Mouse (Mus musculus) liver, embryonic 14.5 days (tissue): ENCODE data around the gene Rnf115. TPM values are rescaled to one million over a fixed set of nuclear protein-coding genes. Genes with fewer than 3 reads are reported as not detected.
A peak's percentile ranks its signal among the peaks of the same experiment; 100 is the strongest.

Source experiments
- ATAC-seq: fragments of 200-750 bp; cut with Nextera tagmentation; 2 replicates; pipeline ENCODE4 v1.8.0; 2017; ENCODE audit warnings: moderate number of reproducible peaks, mild to moderate bottlenecking, moderate library complexity; ENCODE audit not compliant: insufficient read depth
- DNase-seq, 3 experiments: peaks; one replicate each; pipeline ENCODE4 v3.0.0-alpha.2; 2012 to 2013; ENCODE audit warnings: low read depth in 3 of 3, low spot score in 3 of 3
- H3K27ac ChIP-seq: fragments of 300-500 bp; sonication (generic); 2 replicates; pipeline ENCODE4 v1.5.1; 2014; ENCODE audit warnings: moderate library complexity, mild to moderate bottlenecking, control low read depth, inconsistent platforms
- H3K27me3 ChIP-seq: fragments of 300-500 bp; sonication (generic); 2 replicates; pipeline ENCODE4 v1.6.1; 2014; ENCODE audit warnings: mild to moderate bottlenecking, low read length, moderate library complexity; ENCODE audit not compliant: control insufficient read depth, insufficient read depth
- H3K36me3 ChIP-seq: fragments of 300-500 bp; sonication (generic); replicated peaks from 2 replicates; pipeline ENCODE4 v1.6.1; 2014; ENCODE audit warnings: low read depth; ENCODE audit not compliant: control insufficient read depth, insufficient read depth
- H3K4me1 ChIP-seq, 2 experiments: fragments of 200-500 bp in 1 of 2; fragments of 300-500 bp in 1 of 2; sonication (generic) in 1 of 2; replicated peaks; 2 replicates each; pipeline ENCODE4 v1.6.1; 2012 to 2014; ENCODE audit warnings: antibody characterized with exemption in 1 of 2, inconsistent platforms in 1 of 2, low read length in 1 of 2; ENCODE audit not compliant: control insufficient read depth in 2 of 2, insufficient read depth in 2 of 2
- H3K4me2 ChIP-seq: fragments of 300-500 bp; sonication (generic); 2 replicates; pipeline ENCODE4 v1.6.1; 2014; ENCODE audit warnings: low read depth, mild to moderate bottlenecking, control low read depth, moderate library complexity
- H3K4me3 ChIP-seq, 2 experiments: fragments of 200-500 bp in 1 of 2; fragments of 300-500 bp in 1 of 2; sonication (generic) in 1 of 2; 2 replicates each; pipeline ENCODE4 v1.5.1; 2012 to 2014; ENCODE audit warnings: low read depth in 2 of 2, low read length in 2 of 2, mild to moderate bottlenecking in 2 of 2, control low read depth in 1 of 2, inconsistent platforms in 1 of 2, moderate library complexity in 1 of 2; ENCODE audit not compliant: insufficient read depth in 1 of 2
- H3K9ac ChIP-seq: fragments of 300-500 bp; sonication (generic); replicated peaks from 2 replicates; pipeline ENCODE4 v1.6.1; 2014; ENCODE audit warnings: mild to moderate bottlenecking, control low read depth, moderate library complexity
- H3K9me3 ChIP-seq: fragments of 300-500 bp; sonication (generic); 2 replicates; pipeline ENCODE4 v1.6.1; 2016; ENCODE audit warnings: low read length, mixed read lengths; ENCODE audit not compliant: control insufficient read depth
- CTCF ChIP-seq: IDR thresholded peaks from 2 replicates; pipeline ENCODE4 v1.5.1; 2016; ENCODE audit warnings: antibody characterized with exemption, low read depth, control low read depth
- EP300 ChIP-seq: IDR thresholded peaks from 2 replicates; pipeline ENCODE4 v1.6.1; 2016; ENCODE audit warnings: antibody characterized with exemption, low read depth
- WGBS: fragments of 180-500 bp; shearing (Covaris S2); extraction: QIAGEN DNeasy Blood & Tissue Kit; methylation state at CpG from one replicate; pipeline ENCODE4 v1.1.7; 2014; ENCODE audit not compliant: insufficient replicate concordance; 5-methylcytosine and 5-hydroxymethylcytosine counted together
- polyA plus RNA-seq, 2 experiments: library from polyadenylated mRNA; depleted of rRNA in 1 of 2; stranded (reverse) in 1 of 2; unstranded in 1 of 2; fragments of >200 nt; fragmentation: Nextera tagmentation in 1 of 2; extraction: Ambion mirVana in 1 of 2; gene quantifications; 2 replicates each; pipeline versions ENCODE4 v1.2.1 to v1.2.3; 2012 to 2014

Rnf115 gene
- polyA plus RNA-seq, 2 experiments, result 12.4 to 28.2 TPM

DNA sequence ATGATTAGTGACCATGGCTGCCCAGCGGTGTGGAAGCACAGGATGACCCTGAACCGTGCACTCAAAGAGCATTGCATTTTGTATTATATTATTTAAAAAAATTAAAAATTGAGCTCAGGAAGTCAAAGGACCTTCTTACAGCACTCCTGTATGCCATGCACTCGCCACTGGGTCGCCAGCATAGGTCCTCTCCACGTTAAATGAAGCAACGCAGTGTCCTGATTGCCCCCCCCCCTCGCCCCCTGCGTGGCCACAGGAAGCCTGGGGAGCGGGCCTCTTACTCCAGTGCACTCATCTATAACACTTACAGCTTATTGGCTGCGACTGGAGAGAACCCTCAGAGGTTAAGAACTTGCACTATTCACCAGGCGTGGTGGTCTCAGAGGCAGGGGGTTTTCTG, 97.8 kb downstream of the Rnf115 start:
- Histone ChIP-seq H3K4me2 (no peak overlapping the region), H3K27ac (no peak overlapping the region), H3K9ac (no peak overlapping the region), H3K9me3 (no peaks in the 10 kb centered on the region), H3K4me3 (no peak overlapping the region), H3K36me3 (no peaks in the 10 kb centered on the region), H3K27me3 (no peaks in the 10 kb centered on the region), H3K4me1 (no peaks in the 10 kb centered on the region; a peak in 1 of 4 replicates)
- DNase-seq (no peak), ATAC-seq (no peak)
- TF ChIP-seq EP300 (no peak), CTCF (no peak)
- WGBS, result 32% methylated on average over 11 of the region's 11 CpGs

DNA sequence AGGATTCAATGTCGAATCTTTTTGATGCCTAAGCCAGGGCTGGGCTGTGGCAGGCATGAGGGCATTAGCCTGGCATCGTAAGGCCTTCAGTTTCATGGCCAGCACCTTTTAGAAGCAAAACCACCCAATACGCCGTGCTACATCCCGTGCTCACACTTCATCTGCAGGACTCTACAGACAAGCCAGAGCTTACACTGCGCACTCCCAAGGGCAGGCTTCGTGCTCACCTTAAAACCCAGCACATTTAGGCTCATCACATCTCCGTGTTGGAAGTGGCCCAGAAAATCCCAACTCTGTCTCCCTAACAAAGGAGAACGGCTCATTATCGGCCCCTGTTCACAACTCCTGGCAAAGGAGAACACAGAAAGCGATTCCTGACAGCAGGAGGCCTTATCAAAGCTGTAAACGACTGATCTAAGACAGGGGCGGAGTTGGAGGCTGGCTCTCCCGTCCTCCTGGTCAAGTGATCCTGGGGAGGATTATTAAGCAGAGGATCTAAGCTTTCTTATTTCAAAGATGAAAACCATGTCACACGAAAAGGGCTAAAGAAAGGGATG, 100.9 kb downstream of the Rnf115 start:
- 42% methylated on average over 15 of the region's 15 CpGs for WGBS
- ATAC-seq, result no peak

DNA sequence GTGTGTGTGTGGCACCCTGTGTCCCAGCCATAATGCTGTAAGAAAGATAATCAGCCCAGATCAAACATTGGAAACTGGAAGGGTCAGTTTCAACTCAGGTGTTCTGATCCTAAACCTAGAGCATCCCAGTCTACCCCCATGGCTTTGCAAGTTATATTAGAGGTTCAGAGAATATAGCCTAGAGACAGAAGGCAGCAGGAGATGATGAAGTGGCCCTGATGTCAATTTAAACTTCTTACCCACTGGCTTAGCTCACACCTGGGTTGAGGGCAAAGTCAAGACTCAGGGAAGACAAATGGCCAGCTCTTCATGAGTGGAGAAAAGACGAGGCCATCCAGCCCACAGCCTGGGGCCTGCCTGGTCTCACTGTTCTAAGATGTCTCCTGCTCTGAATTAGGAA, 101.5 kb downstream of the Rnf115 start, which contains the start of the genes Pdzk1 and Cd160:
Gene Pdzk1, plus strand, starts transcription at position 301 of the 400 bp plus-strand sequence.
Gene Cd160, minus strand, starts transcription at position 368 of the 400 bp plus-strand sequence.
- Histone ChIP-seq H3K4me1 (no peaks in the 10 kb centered on the region; a peak in 1 of 4 replicates), H3K4me3 (0 out of 4 replicates have a peak within 1 kb of the TSS, but pooled peaks of 1 of the 2 experiments have one; percentile 34), H3K9me3 (no peaks in the 10 kb centered on the region), H3K4me2 (peak within 1 kb of the TSS; percentile 0; the same call in 1 of the 2 replicates), H3K27me3 (no peaks in the 10 kb centered on the region), H3K27ac (no peak within 1 kb of the TSS), H3K36me3 (no peaks in the 10 kb centered on the region), H3K9ac (no peak within 1 kb of the TSS)
- WGBS, result 60% methylated on average over 1 of the region's 1 CpGs
- ATAC-seq (no peak), DNase-seq (no peak)
- no peak for TF ChIP-seq EP300
- TF ChIP-seq CTCF, result no peak

More for the DNA sequence above, 100.9 kb downstream of the Rnf115 start:
- H3K4me2 ChIP-seq, result no peak overlapping the region
- no peak overlapping the region for H3K27ac ChIP-seq
- H3K9me3 ChIP-seq, result no peaks in the 10 kb centered on the region
- no peak overlapping the region for H3K9ac ChIP-seq
- no peaks in the 10 kb centered on the region for H3K27me3 ChIP-seq
- no peak for DNase-seq
- H3K4me3 ChIP-seq, result no peak overlapping the region
- H3K4me1 ChIP-seq, result no peaks in the 10 kb centered on the region; a peak in 1 of 4 replicates
- no peaks in the 10 kb centered on the region for H3K36me3 ChIP-seq
- TF ChIP-seq CTCF, result no peak
- no peak for TF ChIP-seq EP300

DNA sequence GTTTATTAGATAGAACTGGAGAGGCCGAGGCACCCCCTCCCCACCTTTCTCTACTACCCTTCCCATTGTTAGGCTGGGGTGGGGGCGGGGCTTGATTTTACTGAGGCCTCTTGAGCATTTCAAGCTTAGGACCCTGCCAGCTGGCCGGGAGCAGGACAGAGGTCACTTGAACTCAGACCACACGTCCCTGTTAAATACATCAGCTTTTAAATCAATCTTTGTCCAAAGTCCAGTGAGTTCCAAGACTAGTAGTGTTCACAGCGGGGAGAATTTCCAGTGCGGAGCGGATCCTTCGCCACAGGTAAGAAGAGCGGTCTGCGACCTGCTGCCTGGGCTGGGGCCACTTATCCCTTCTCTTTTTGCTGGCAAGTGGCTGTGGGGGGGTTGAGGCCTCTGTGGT, 102.4 kb downstream of the Rnf115 start:
- 0 out of 4 replicates have a peak overlapping the region, but pooled peaks of 1 of the 2 experiments have one; percentile 34 for H3K4me3 ChIP-seq
- no peak overlapping the region for H3K27ac ChIP-seq
- no peaks in the 10 kb centered on the region for H3K9me3 ChIP-seq
- H3K36me3 ChIP-seq, result no peaks in the 10 kb centered on the region
- no peak for DNase-seq
- H3K4me2 ChIP-seq, result peak overlapping the region; percentile 0; the same call in 1 of the 2 replicates
- WGBS, result 65% methylated on average over 10 of the region's 10 CpGs
- ATAC-seq, result no peak
- TF ChIP-seq EP300 (no peak), CTCF (no peak)
- no peaks in the 10 kb centered on the region for H3K27me3 ChIP-seq
- H3K4me1 ChIP-seq, result no peaks in the 10 kb centered on the region; a peak in 1 of 4 replicates
- no peak overlapping the region for H3K9ac ChIP-seq

DNA sequence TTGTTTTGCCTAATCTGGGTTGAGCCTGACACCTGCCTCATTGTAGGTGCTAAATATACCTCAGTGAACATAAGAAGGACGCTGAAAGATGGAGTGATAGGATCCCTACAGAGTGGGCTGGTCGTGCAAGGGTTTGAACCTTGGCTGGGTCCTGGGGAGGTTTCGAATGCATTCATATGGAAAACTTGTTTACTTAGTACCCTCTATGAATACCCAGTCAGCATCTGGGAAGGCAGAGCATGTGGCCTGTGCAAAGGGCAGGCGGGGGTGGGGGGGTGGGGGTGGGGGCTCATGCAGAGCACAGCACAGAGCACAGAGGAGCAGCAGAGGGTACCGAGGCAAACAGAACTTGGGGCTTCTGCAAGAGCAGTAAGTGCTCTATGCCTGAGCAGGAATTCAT, 105.5 kb downstream of the Rnf115 start:
- Histone ChIP-seq H3K27ac (no peak overlapping the region), H3K9ac (no peak overlapping the region), H3K27me3 (no peaks in the 10 kb centered on the region), H3K4me2 (no peak overlapping the region), H3K4me1 (peaks cover 0 to 3% of the 10 kb centered on the region in 2 experiments; a peak in 2 of 4 replicates), H3K9me3 (no peaks in the 10 kb centered on the region), H3K36me3 (no peaks in the 10 kb centered on the region), H3K4me3 (no peak overlapping the region)
- TF ChIP-seq CTCF (no peak), EP300 (no peak)
- DNase-seq (no peak), ATAC-seq (no peak)
- WGBS, result 41% methylated on average over 5 of the region's 5 CpGs
